Mouse (Mus musculus): ENCODE measurements around the gene Zfyve28. TPM values are rescaled to one million over a fixed set of nuclear protein-coding genes. Genes with fewer than 3 reads are reported as not detected.

Gene Zfyve28
- total RNA-seq, 1 experiment from 2014 or later, result not detected

Other genes with a start within 250 kb of the Zfyve28 start
- 3.1 TPM in 1 of 2 replicates, not detected in the other for gene Poln, start 119.0 kb downstream of the Zfyve28 start, total RNA-seq (2017)
- gene Haus3, start 118.9 kb downstream of the Zfyve28 start, total RNA-seq (2017), result 148 and 152 TPM in 2 replicates
- gene Mxd4, start 100.7 kb downstream of the Zfyve28 start, total RNA-seq (2017), result 22.6 and 31.0 TPM in 2 replicates
- not detected in 2 replicates for gene Cfap99, start 151 bp upstream of the Zfyve28 start, total RNA-seq (2017)
- gene Rnf4, start 47.8 kb upstream of the Zfyve28 start, total RNA-seq (2017), result 115 and 126 TPM in 2 replicates
- gene Fam193a, start 81.5 kb upstream of the Zfyve28 start, total RNA-seq (2017), result 27.6 and 32.7 TPM in 2 replicates
- 20.0 and 29.2 TPM in 2 replicates for gene Tnip2, start 225.5 kb upstream of the Zfyve28 start, total RNA-seq (2017)
- gene Sh3bp2, start 237.4 kb upstream of the Zfyve28 start, total RNA-seq (2017), result 9.9 and 10.2 TPM in 2 replicates

Measured in common myeloid progenitor, adult 5-6 weeks (primary cell).